Mouse (Mus musculus): ENCODE results near the gene Ostm1.

- TF ChIP-seq CTCF (IDR thresholded peaks at IDR 0.05; ENCODE audit: low read depth) (no peak), EP300 (IDR thresholded peaks at IDR 0.05; ENCODE audit: low read depth) (no peak)
Observed at GRCm38 (mm10) chr10:42579475-42580130, 4.0 kb upstream of the Ostm1 start.
